Mouse (Mus musculus): Measurements from ENCODE around the gene Cbx8. TPM values are rescaled to one million over a fixed set of nuclear protein-coding genes. Genes with fewer than 3 reads are reported as not detected.

Gene Cbx8
- polyA plus RNA-seq, 1 experiment from 2014 or later: 7.5 TPM

DNA sequence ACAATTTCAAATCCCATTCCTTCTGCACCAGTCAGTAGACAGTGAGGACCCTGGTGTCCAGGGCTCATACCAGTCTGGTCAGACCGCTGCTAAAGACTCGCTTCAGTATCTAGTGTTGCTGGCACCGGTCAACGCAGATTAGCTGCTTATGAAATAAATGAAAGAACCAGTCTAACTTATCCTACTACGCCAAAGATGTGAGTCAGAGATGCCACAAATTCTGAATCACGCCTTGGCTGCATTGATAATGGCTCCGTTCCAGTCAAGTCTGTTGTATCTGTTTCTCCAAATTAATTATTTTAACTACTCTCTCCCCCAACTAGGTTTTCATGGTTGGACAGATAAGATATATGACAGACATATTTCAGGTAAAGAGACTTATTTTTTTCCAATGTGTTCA, 19.6 kb downstream of the Cbx8 start:
- Histone ChIP-seq H3K4me1 (replicated peaks) (peaks cover 28% of the 10 kb centered on the region), H3K9me3 (replicated peaks) (no peaks in the 10 kb centered on the region), H3K9ac (no peak overlapping the region), H3K4me2 (no peak overlapping the region), H3K27me3 (peaks cover 25% of the 10 kb centered on the region), H3K36me3 (no peaks in the 10 kb centered on the region), H3K4me3 (no peak overlapping the region), H3K27ac (no peak overlapping the region)
- ATAC-seq (replicated peaks; ENCODE audit: insufficient number of reproducible peaks, insufficient read depth, low FRiP score, low read depth): no peak
- WGBS: 85% methylated on average over 7 of the region's 7 CpGs

DNA sequence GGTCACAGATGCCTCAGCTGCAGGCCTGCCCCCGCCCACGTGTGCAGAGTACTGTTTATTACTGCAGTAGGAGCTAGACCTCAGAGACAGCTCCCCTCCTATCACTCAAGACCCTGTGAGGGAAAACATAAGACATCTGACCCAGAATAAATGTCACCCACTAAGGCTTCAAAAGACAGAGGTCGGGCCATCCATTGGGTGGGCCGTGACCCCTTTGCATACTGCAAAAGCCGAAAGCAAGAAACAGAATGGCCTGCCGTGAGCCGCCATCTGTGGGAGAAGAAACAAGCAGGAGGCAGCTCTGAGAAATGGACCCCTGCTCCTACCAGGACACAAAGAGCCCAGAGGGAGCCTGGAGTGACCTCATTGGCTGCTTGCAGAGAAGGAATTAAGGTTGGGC, 23.3 kb downstream of the Cbx8 start:
- ATAC-seq (replicated peaks; ENCODE audit: insufficient number of reproducible peaks, insufficient read depth, low FRiP score, low read depth): no peak
- no peak overlapping the region for H3K4me3 ChIP-seq
- no peak overlapping the region for H3K9ac ChIP-seq
- no peaks in the 10 kb centered on the region for H3K4me1 ChIP-seq (replicated peaks)
- peaks cover 24% of the 10 kb centered on the region for H3K27me3 ChIP-seq
- H3K27ac ChIP-seq: no peak overlapping the region
- no peaks in the 10 kb centered on the region for H3K36me3 ChIP-seq
- no peaks in the 10 kb centered on the region for H3K9me3 ChIP-seq (replicated peaks)
- H3K4me2 ChIP-seq: no peak overlapping the region
- 79% methylated on average over 7 of the region's 7 CpGs for WGBS

GRCm38 (mm10) chr11:119014455-119014854, 26.3 kb downstream of the Cbx8 start:
- Histone ChIP-seq H3K4me1 (replicated peaks) (no peaks in the 10 kb centered on the region), H3K36me3 (no peaks in the 10 kb centered on the region), H3K9ac (no peak overlapping the region), H3K9me3 (replicated peaks) (no peaks in the 10 kb centered on the region), H3K4me2 (no peak overlapping the region), H3K4me3 (no peak overlapping the region), H3K27me3 (no peaks in the 10 kb centered on the region; the same call in 1 of the 2 replicates), H3K27ac (no peak overlapping the region)
- ATAC-seq (replicated peaks; ENCODE audit: insufficient number of reproducible peaks, insufficient read depth, low FRiP score, low read depth): no peak
- WGBS: 77% methylated on average over 7 of the region's 7 CpGs

DNA sequence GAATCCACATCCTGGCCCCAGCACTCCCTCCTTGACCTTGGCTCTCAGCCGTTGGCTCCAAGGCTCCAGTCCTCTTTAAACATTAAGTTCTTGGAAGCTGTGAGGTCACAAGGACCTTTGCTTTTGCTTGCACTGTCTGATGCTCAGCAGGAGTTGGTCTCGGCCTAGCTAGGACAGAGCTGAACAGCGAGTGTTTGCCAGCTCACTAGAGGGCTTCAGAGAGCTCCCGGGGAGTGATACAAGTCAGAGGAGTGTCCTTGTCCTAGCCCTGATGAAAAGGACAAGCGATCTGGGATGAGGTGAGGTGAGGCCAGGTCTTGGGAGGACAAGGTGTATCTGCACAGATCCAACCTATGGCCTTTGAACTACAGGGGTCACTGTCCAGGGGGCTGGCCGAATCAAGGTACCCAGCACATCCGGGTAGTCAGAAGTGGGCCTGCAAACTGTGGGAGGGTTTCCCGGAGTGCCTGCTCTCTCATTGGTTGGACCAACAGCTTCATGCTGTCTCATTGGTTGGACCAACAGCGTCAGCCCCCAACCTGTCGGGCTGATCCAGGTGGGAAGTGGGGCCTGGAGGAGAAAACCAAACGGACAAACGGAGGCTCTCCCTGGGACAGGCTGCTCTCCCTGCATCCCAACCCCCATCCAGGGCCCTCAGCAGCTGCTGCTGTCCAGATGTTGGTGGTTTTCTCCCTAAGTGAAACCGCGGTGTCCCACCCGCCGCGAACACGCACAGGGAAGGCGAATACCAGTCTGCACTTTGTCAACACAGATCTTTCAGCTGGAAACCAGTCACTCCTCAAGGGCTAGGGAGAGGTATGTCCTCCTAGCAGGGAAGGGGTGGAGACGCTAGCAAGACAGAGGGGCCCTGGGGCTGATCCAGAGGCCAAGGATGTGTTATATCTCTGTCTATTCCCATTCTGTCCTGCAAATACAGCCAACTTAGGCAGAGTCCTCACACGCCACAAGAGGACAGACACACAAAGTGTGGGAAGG, 33.0 kb downstream of the Cbx8 start:
- no peaks in the 10 kb centered on the region for H3K9me3 ChIP-seq (replicated peaks)
- no peak for ATAC-seq (replicated peaks; ENCODE audit: insufficient number of reproducible peaks, insufficient read depth, low FRiP score, low read depth)
- H3K4me3 ChIP-seq: peak overlapping the region; percentile 34
- WGBS: 18% methylated on average over 21 of the region's 21 CpGs
- H3K27ac ChIP-seq: no peak overlapping the region
- H3K36me3 ChIP-seq: no peaks in the 10 kb centered on the region
- H3K4me1 ChIP-seq (replicated peaks): no peaks in the 10 kb centered on the region
- H3K9ac ChIP-seq: no peak overlapping the region; the same call in 1 of the 2 replicates
- H3K4me2 ChIP-seq: peak overlapping the region; percentile 55
- H3K27me3 ChIP-seq: 0 out of 2 replicates have a peak, but pooled peaks cover 4% of the 10 kb centered on the region

GRCm38 (mm10) chr11:119006462-119006861, 34.3 kb downstream of the Cbx8 start:
- Histone ChIP-seq H3K36me3 (no peaks in the 10 kb centered on the region), H3K9ac (no peak overlapping the region), H3K27me3 (0 out of 2 replicates have a peak, but pooled peaks cover 4% of the 10 kb centered on the region), H3K4me1 (replicated peaks) (no peaks in the 10 kb centered on the region), H3K4me2 (no peak overlapping the region), H3K27ac (no peak overlapping the region), H3K4me3 (no peak overlapping the region), H3K9me3 (replicated peaks) (no peaks in the 10 kb centered on the region)
- ATAC-seq (replicated peaks; ENCODE audit: insufficient number of reproducible peaks, insufficient read depth, low FRiP score, low read depth): no peak
- 61% methylated on average over 3 of the region's 3 CpGs for WGBS

GRCm38 (mm10) chr11:119005547-119006275, 35.1 kb downstream of the Cbx8 start:
- 0 out of 2 replicates have a peak, but pooled peaks cover 4% of the 10 kb centered on the region for H3K27me3 ChIP-seq
- no peaks in the 10 kb centered on the region for H3K36me3 ChIP-seq
- H3K4me3 ChIP-seq: no peak overlapping the region
- H3K27ac ChIP-seq: no peak overlapping the region
- no peak overlapping the region for H3K9ac ChIP-seq
- no peaks in the 10 kb centered on the region for H3K4me1 ChIP-seq (replicated peaks)
- H3K4me2 ChIP-seq: no peak overlapping the region
- no peak for ATAC-seq (replicated peaks; ENCODE audit: insufficient number of reproducible peaks, insufficient read depth, low FRiP score, low read depth)
- H3K9me3 ChIP-seq (replicated peaks): no peaks in the 10 kb centered on the region
- WGBS: 76% methylated on average over 10 of the region's 10 CpGs

- H3K4me2 ChIP-seq: no peak overlapping the region
- H3K4me1 ChIP-seq (replicated peaks): peaks cover 9% of the 10 kb centered on the region
- H3K9ac ChIP-seq: no peak overlapping the region
- no peak overlapping the region for H3K27ac ChIP-seq
- no peak for ATAC-seq (replicated peaks; ENCODE audit: insufficient number of reproducible peaks, insufficient read depth, low FRiP score, low read depth)
- H3K9me3 ChIP-seq (replicated peaks): no peaks in the 10 kb centered on the region
- WGBS: 46% methylated on average over 4 of the region's 4 CpGs
- H3K27me3 ChIP-seq: peaks cover 39% of the 10 kb centered on the region
- H3K4me3 ChIP-seq: no peak overlapping the region
- H3K36me3 ChIP-seq: no peaks in the 10 kb centered on the region
Observed at GRCm38 (mm10) chr11:119001493-119002128, 39.2 kb downstream of the Cbx8 start.

DNA sequence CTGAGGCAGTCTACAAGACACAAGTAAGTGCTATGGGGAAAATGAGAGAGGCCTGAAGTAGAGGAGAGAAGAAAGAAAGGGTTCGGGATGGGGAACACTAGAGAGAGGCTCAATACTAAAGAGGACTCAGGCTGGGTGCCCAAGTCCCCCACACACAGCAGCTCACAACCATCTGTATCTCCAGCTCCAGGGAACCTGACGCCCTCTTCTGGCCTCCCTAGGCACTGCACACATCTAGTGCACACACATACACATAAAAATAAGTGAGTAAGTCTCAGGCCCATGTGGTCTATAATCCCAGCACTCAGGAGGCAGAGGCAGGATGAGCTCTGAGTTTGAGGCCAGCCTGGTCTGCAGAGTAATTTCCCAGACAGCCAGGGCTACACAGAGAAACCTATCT, 39.9 kb downstream of the Cbx8 start:
- ATAC-seq (replicated peaks; ENCODE audit: insufficient number of reproducible peaks, insufficient read depth, low FRiP score, low read depth): no peak
- peaks cover 46% of the 10 kb centered on the region for H3K27me3 ChIP-seq
- WGBS: 52% methylated on average over 2 of the region's 2 CpGs

DNA sequence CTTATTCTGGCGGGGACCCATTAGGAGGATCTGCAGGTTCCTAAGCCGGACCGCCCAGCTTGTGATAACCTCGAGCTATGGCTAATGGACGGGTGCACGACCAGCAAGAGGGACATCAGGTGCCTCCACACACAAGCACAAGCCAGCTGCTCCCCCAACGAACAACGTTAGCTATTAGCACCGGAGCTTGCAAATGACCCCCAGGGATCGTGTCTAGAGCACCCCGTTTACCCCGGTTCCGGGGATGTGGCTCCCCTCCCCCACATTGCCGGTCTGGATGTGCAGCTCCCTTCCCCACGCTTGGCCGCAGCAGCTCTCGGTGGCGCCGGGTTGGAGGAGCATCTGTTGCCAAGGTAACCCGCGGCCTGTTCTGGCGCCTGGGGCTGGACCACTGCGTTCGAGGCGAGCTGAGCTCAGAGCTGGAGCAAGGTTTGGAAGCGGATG, 41.4 kb downstream of the Cbx8 start:
- no peaks in the 10 kb centered on the region for H3K36me3 ChIP-seq
- no peak overlapping the region for H3K4me2 ChIP-seq
- H3K27me3 ChIP-seq: peaks cover 57% of the 10 kb centered on the region
- no peak for ATAC-seq (replicated peaks; ENCODE audit: insufficient number of reproducible peaks, insufficient read depth, low FRiP score, low read depth)
- H3K4me1 ChIP-seq (replicated peaks): peaks cover 11% of the 10 kb centered on the region
- H3K9ac ChIP-seq: no peak overlapping the region
- 6% methylated on average over 26 of the region's 26 CpGs for WGBS
- H3K4me3 ChIP-seq: no peak overlapping the region
- no peaks in the 10 kb centered on the region for H3K9me3 ChIP-seq (replicated peaks)
- no peak overlapping the region for H3K27ac ChIP-seq

More for the DNA sequence above, 39.9 kb downstream of the Cbx8 start:
- Histone ChIP-seq H3K4me2 (no peak overlapping the region), H3K27ac (no peak overlapping the region), H3K9ac (no peak overlapping the region), H3K36me3 (no peaks in the 10 kb centered on the region), H3K9me3 (replicated peaks) (no peaks in the 10 kb centered on the region), H3K4me3 (no peak overlapping the region), H3K4me1 (replicated peaks) (peaks cover 9% of the 10 kb centered on the region)

DNA sequence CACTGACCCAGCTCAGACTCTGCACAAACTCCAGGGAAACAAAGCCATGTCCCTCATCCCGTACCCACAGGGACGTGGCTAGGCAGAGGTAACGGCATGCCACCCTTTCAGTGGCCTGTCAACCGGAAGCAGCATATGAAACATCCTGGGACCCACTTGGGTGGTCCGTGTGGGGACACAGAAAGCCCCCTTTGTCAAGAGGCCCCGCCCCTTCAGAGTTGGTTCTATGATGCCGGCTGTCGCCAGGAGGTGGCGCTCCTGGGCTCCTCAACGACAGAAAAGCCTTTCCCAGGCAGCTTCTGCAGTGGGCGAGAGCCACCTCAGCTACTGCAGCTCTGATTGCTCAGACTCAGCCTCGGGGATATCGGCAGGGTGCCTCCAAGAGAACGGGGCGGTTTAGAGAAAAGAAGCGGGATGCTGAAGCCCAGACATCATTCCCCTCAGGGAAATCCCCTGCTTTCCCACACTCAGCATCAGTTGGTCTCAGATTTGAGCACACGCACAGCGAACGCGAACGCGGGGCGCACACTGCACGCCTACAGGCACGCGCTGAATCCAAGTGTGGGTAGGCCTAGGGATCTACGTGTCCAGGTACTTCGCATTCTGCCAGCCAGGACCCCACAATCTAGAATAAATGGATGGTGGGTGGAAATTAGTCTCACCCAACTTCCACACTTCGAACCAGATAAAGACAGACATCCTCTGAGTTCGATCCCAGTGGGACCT, 42.1 kb downstream of the Cbx8 start:
- peaks cover 11% of the 10 kb centered on the region for H3K4me1 ChIP-seq (replicated peaks)
- WGBS: 11% methylated on average over 30 of the region's 30 CpGs
- peak overlapping the region; percentile 14; the same call in 1 of the 2 replicates for H3K4me3 ChIP-seq
- H3K9me3 ChIP-seq (replicated peaks): no peaks in the 10 kb centered on the region
- peak overlapping the region; percentile 45 for H3K4me2 ChIP-seq
- H3K36me3 ChIP-seq: no peaks in the 10 kb centered on the region
- H3K27me3 ChIP-seq: peaks cover 61% of the 10 kb centered on the region
- no peak overlapping the region for H3K27ac ChIP-seq
- H3K9ac ChIP-seq: no peak overlapping the region
- ATAC-seq (replicated peaks; ENCODE audit: insufficient number of reproducible peaks, insufficient read depth, low FRiP score, low read depth): no peak; the same call in 1 of the 2 replicates
